Mouse (Mus musculus) T-helper 17 cell (primary cell): Measurements from ENCODE around the gene Blcap.
"Not testable (repeated sequence)": the region's sequence is repeated elsewhere in the genome, so short reads cannot be mapped to it uniquely, and the experiment has no call there.

Source experiments
- in situ Hi-C, 2 experiments: fragments of 300-600 bp; cut with MboI, MseI; formaldehyde crosslinking; loops; 1 replicate in 1 of 2; 2 replicates in 1 of 2; pipeline ENCODE4 v1.15.1; 2025; ENCODE audit warnings: high pct_unique_total_duplicates in 2 of 2

The Blcap gene

GRCm38 (mm10) chr2:157571224-157571832, at the start of gene Blcap:
Gene Blcap (minus strand): TSS chr2:157571274.
- in situ Hi-C loops, result loop anchor here (5.0 kb wide), 3 partner anchors 109 to 234 kb away; no protein-coding TSS in a partner anchor

GRCm38 (mm10) chr2:157618393-157618792, 47.3 kb upstream of the Blcap start:
- in situ Hi-C loops, result loop anchor here in 1 of 2 experiments (25.0 kb wide), 1 partner anchor 619 kb away; the partner anchor contains the start of gene D630003M21Rik

- in situ Hi-C loops, result loop anchor here in 1 of 2 experiments (25.0 kb wide), 1 partner anchor 623 kb away; the partner anchor contains the start of gene D630003M21Rik
These were observed 42.9 kb upstream of the Blcap start for GRCm38 (mm10) chr2:157613997-157614396.

- in situ Hi-C loops, result loop anchor here in 1 of 2 experiments (25.0 kb wide), 1 partner anchor 626 kb away; the partner anchor contains the start of gene D630003M21Rik
These were observed 40.7 kb upstream of the Blcap start for GRCm38 (mm10) chr2:157611735-157612134.

GRCm38 (mm10) chr2:157607542-157608236, 36.6 kb upstream of the Blcap start:
- in situ Hi-C loops, result loop anchor here in 1 of 2 experiments (25.0 kb wide), 1 partner anchor 630 kb away; the partner anchor contains the start of gene D630003M21Rik

- in situ Hi-C loops, result loop anchor here in 1 of 2 experiments (25.0 kb wide), 1 partner anchor 632 kb away; the partner anchor contains the start of gene D630003M21Rik
These were observed 34.1 kb upstream of the Blcap start for GRCm38 (mm10) chr2:157605025-157605675.

GRCm38 (mm10) chr2:157601435-157601839, 30.4 kb upstream of the Blcap start:
- in situ Hi-C loops, result loop anchor here in 1 of 2 experiments (25.0 kb wide), 1 partner anchor 636 kb away; the partner anchor contains the start of gene D630003M21Rik

- in situ Hi-C loops, result no loop called here
These were observed 25.9 kb upstream of the Blcap start for GRCm38 (mm10) chr2:157596876-157597566.

GRCm38 (mm10) chr2:157585351-157585750, 14.3 kb upstream of the Blcap start:
- in situ Hi-C loops, result not testable (repeated sequence)

GRCm38 (mm10) chr2:157572786-157573185, 1.7 kb upstream of the Blcap start:
- in situ Hi-C loops, result loop anchor here (5.0 kb wide), 3 partner anchors 110 to 235 kb away; no protein-coding TSS in a partner anchor

- in situ Hi-C loops, result loop anchor here (5.0 kb wide), 3 partner anchors 108 to 233 kb away; no protein-coding TSS in a partner anchor
These were observed 1.1 kb downstream of the Blcap start for GRCm38 (mm10) chr2:157569796-157570485.

GRCm38 (mm10) chr2:157568881-157569280, 2.2 kb downstream of the Blcap start:
- in situ Hi-C loops, result no loop called here

- in situ Hi-C loops, result no loop called here
These were observed 3.7 kb downstream of the Blcap start for GRCm38 (mm10) chr2:157567235-157567961.

GRCm38 (mm10) chr2:157566260-157566952, 4.7 kb downstream of the Blcap start:
- in situ Hi-C loops, result no loop called here

- in situ Hi-C loops, result no loop called here
These were observed 5.2 kb downstream of the Blcap start for GRCm38 (mm10) chr2:157565898-157566259.

- in situ Hi-C loops, result no loop called here
These were observed 5.6 kb downstream of the Blcap start for GRCm38 (mm10) chr2:157565446-157565845.

GRCm38 (mm10) chr2:157564723-157565122, 6.4 kb downstream of the Blcap start:
- in situ Hi-C loops, result no loop called here

GRCm38 (mm10) chr2:157563031-157563430, 8.0 kb downstream of the Blcap start:
- in situ Hi-C loops, result no loop called here

GRCm38 (mm10) chr2:157561165-157561836, 9.8 kb downstream of the Blcap start:
- in situ Hi-C loops, result no loop called here
